Mouse (Mus musculus): Measurements from ENCODE around the gene Anapc11. TPM values are rescaled to one million over a fixed set of nuclear protein-coding genes. Genes with fewer than 3 reads are reported as not detected.
A peak's percentile ranks its signal among the peaks of the same experiment; 100 is the strongest.

Gene Anapc11
- polyA plus RNA-seq, 1 experiment from 2014 or later, result 201 TPM

DNA sequence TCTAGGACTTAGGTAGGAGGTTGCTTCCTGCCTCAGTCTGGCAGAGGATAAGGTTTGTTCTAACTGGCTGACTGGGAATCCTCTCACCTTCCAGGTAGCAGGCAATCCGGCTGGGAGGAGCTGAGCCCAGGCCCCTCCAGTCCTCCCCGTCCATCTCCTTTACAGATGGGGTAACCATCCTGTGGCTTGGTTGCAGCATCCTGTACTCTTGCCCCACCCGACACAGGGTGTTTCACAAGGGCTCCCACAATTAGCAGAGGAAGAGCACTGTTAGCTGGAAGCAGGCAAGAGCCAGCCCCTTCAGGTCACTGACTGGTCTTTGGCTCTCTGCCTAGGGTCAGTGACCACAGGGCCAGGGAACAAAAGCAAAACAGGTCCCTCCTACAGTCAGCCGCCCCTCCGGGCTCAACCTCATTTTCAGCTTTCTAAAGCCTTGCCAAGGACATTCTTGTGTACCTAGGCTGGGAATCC is 32.2 kb downstream of the Anapc11 start:
- Histone ChIP-seq H3K9me3 (replicated peaks; ENCODE audit: control insufficient read depth, low read length) (no peaks in the 10 kb centered on the region), H3K4me1 (ENCODE audit: control insufficient read depth, insufficient read depth, low read length) (peaks cover 41% of the 10 kb centered on the region), H3K4me3 (ENCODE audit: low read depth, low read length) (peak overlapping the region; percentile 92), H3K9ac (ENCODE audit: low read depth, low read length) (peak overlapping the region; percentile 69), H3K27ac (ENCODE audit: low read depth, low read length) (peak overlapping the region; percentile 83), H3K4me2 (peak overlapping the region; percentile 91), H3K36me3 (ENCODE audit: control insufficient read depth, insufficient read depth, low read length) (peaks cover 9% of the 10 kb centered on the region; the same call in 1 of the 2 replicates), H3K27me3 (ENCODE audit: control insufficient read depth, insufficient read depth, low read length) (no peaks in the 10 kb centered on the region)
- ATAC-seq (replicated peaks; ENCODE audit: insufficient number of reproducible peaks, low FRiP score, low TSS enrichment), result no peak
- WGBS (ENCODE audit: insufficient replicate concordance), result 47% methylated on average over 5 of the region's 5 CpGs

DNA sequence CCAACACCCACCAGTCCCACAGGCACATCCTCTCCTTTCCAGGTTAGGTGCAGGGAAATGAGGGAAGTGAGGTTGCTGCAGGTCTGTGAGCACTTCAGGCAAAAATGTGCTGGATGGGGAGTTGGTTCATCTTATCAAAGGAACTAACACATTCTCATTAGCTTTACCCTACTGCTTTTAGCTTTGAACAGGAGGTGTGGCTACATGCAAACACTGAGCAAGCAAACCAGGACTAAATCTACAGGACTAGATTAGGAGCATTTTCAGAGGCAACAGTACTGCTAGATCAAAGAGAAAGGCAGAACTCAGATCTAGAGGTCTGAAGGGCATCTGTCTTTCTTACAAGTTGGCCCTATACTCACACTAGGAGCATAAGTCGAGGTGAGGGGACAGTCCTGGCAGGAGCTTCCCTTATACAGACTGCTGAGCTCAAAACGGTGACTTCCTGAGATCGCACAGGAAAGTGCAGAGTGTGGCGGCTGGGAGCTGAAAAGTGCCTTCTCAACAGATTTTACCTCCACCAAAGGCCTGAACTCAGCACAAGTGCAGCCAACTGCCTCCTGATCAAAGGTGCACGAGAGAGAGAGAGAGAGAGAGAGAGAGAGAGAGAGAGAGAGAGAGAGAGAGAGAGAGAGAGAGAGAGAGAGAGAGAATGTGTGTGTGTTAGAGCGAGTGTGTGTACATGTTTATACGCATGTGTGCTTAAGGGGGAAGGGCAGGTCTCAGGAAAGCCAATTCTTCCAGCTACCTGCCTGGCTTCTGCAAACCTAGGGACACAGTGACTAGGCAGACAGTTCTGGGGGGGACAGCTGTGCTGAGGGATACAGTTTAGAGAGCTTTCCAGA is 32.9 kb downstream of the Anapc11 start:
- H3K4me1 ChIP-seq (ENCODE audit: control insufficient read depth, insufficient read depth, low read length), result peaks cover 36% of the 10 kb centered on the region
- H3K4me2 ChIP-seq, result peak overlapping the region; percentile 91
- WGBS (ENCODE audit: insufficient replicate concordance), result 28% methylated on average over 7 of the region's 7 CpGs
- ATAC-seq (replicated peaks; ENCODE audit: insufficient number of reproducible peaks, low FRiP score, low TSS enrichment), result no peak
- H3K36me3 ChIP-seq (ENCODE audit: control insufficient read depth, insufficient read depth, low read length), result peaks cover 9% of the 10 kb centered on the region; the same call in 1 of the 2 replicates
- peak overlapping the region; percentile 92 for H3K4me3 ChIP-seq (ENCODE audit: low read depth, low read length)
- H3K27me3 ChIP-seq (ENCODE audit: control insufficient read depth, insufficient read depth, low read length), result no peaks in the 10 kb centered on the region
- H3K27ac ChIP-seq (ENCODE audit: low read depth, low read length), result peak overlapping the region; percentile 83
- H3K9me3 ChIP-seq (replicated peaks; ENCODE audit: control insufficient read depth, low read length), result no peaks in the 10 kb centered on the region
- H3K9ac ChIP-seq (ENCODE audit: low read depth, low read length), result peak overlapping the region; percentile 69

DNA sequence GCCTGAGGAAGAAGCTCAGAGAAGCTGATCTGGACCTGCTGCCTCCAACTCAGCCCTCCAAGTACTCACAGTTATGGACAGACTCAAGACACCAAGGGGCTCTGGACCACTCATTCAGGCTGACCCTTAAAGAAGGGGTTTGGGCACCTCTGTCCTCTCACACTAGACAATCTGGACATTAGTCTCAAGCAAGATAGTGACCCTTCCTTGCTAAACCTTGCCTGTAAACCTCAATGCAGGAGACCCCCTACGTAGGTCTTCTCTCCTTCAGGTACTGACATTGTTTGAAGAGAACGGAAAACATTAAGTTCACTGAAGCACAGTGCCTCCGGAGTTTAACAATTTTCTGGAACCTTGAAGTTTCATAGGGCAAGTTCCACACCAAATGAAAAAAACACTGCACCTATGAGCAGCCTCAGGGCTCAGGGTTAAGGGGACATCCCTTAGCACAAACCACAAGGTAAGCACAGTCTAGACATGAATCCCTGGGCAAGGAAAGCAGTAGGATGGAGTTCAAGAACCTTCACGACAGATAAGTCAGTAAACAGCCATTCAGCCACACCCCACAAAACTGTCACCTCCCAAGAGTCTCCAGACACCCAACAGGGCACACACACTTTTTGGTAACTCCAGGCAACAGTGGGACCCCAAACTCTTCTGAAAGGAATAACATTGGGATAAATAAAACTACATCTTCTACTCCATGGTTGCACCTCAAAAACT is 33.7 kb downstream of the Anapc11 start:
- Histone ChIP-seq H3K27ac (ENCODE audit: low read depth, low read length) (peak overlapping the region; percentile 94), H3K27me3 (ENCODE audit: control insufficient read depth, insufficient read depth, low read length) (no peaks in the 10 kb centered on the region), H3K9ac (ENCODE audit: low read depth, low read length) (peak overlapping the region; percentile 90), H3K4me1 (ENCODE audit: control insufficient read depth, insufficient read depth, low read length) (peaks cover 36% of the 10 kb centered on the region), H3K4me3 (ENCODE audit: low read depth, low read length) (peak overlapping the region; percentile 92), H3K9me3 (replicated peaks; ENCODE audit: control insufficient read depth, low read length) (no peaks in the 10 kb centered on the region), H3K4me2 (peak overlapping the region; percentile 91), H3K36me3 (ENCODE audit: control insufficient read depth, insufficient read depth, low read length) (peaks cover 9% of the 10 kb centered on the region; the same call in 1 of the 2 replicates)
- no peak for ATAC-seq (replicated peaks; ENCODE audit: insufficient number of reproducible peaks, low FRiP score, low TSS enrichment)
- 64% methylated on average over 4 of the region's 4 CpGs for WGBS (ENCODE audit: insufficient replicate concordance)

DNA sequence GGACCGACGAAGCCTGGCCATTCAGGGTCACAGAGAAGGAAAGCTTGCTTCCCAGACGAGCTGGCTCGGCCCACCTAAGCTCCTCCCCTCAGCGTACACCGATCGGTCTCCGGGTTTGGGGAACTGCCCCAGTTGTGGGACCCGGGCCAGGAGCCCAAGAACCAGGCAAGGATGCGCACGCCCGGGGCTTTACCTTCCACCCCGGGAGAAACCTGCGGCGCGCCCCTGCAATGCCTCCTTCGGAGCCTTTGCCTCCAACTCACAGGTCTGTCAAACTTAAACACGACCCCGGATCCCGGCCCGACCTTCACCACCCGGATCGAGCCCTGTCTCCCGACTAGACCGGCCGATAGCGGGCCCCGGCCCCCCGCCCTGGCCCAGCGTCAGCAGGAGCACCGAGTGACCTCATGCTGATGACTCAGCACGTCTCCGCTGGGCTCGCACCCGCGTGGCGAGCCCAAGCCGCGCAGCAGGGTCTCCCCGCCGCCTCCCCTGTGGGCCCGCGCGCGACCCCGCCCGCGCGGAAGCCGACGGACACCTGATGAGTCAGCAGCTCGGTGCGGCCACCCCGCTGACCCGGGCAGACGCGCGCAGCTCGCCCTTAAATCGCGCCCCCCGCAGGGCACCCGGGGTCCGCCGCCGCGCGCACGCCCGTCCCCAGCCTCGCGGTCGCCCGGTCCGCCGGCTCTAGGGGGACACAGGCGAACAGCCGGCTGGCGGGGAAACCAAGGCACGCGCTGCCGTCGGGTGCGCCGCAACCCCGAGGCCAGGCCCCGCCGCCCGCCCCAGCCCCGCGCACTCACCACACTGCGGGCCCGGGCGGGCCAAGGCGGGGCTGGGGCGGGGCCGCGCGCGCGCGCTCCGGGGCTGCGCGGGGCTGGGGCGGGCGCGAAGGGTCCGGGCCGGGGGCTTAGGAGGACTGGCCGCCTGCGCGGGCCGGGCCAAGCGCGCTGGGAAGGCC is 34.6 kb downstream of the Anapc11 start:
- peak overlapping the region; percentile 90 for H3K9ac ChIP-seq (ENCODE audit: low read depth, low read length)
- H3K27me3 ChIP-seq (ENCODE audit: control insufficient read depth, insufficient read depth, low read length), result no peaks in the 10 kb centered on the region
- H3K4me1 ChIP-seq (ENCODE audit: control insufficient read depth, insufficient read depth, low read length), result peaks cover 36% of the 10 kb centered on the region
- peaks cover 9% of the 10 kb centered on the region; the same call in 1 of the 2 replicates for H3K36me3 ChIP-seq (ENCODE audit: control insufficient read depth, insufficient read depth, low read length)
- H3K27ac ChIP-seq (ENCODE audit: low read depth, low read length), result peak overlapping the region; percentile 94
- H3K4me3 ChIP-seq (ENCODE audit: low read depth, low read length), result peak overlapping the region; percentile 92
- peak overlapping the region; percentile 91 for H3K4me2 ChIP-seq
- H3K9me3 ChIP-seq (replicated peaks; ENCODE audit: control insufficient read depth, low read length), result no peaks in the 10 kb centered on the region
- under 1% methylated on average over 90 of the region's 116 CpGs for WGBS (ENCODE audit: insufficient replicate concordance)
- ATAC-seq (replicated peaks; ENCODE audit: insufficient number of reproducible peaks, low FRiP score, low TSS enrichment), result peak; percentile 81

DNA sequence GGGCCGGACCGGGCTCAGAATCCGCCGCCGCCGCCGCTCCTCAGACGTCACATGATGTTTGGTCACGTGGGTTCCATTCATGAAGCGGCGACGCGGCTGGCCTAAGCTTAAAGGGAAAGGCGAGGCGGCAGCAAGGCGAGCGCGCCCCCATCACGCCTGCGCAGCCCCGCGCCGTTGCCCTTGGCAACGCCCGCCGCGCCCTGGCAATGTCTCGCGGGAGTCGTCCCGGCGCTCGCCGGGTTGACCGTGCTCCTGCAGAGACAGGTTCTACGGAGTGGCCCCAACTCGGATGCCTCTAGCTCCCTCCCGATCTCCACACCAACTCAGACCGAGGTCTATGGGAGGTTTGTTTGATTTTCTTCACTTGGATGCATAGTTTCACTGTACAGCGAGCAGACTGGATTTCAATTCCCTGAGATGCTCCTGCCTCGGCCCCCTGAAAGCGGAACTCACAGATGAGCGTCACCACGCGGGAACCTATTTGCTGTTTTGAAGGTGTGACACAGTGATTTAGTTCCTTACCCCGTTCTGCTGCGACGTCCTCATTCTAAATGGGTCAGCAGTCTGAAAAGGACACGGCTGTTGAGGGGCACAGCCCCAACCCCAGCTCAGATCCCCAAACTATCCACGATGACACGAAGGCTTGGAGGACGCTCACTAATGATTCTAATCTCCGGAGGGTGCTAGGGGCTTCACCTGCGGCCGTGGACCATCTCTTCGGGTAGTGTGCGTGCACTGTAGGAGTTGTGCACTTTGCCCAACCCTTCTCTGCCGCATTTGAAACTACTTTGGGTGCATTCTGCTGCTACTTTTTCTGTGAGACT is 35.5 kb downstream of the Anapc11 start, which contains the start of gene Mafg:
TSS of gene Mafg (minus strand) at position 81 of the 824 bp plus-strand sequence.
- Histone ChIP-seq H3K9me3 (replicated peaks; ENCODE audit: control insufficient read depth, low read length) (no peaks in the 10 kb centered on the region), H3K36me3 (ENCODE audit: control insufficient read depth, insufficient read depth, low read length) (peaks cover 7% of the 10 kb centered on the region; the same call in 1 of the 2 replicates), H3K4me2 (peak within 1 kb of the TSS; percentile 91), H3K4me3 (ENCODE audit: low read depth, low read length) (peak within 1 kb of the TSS; percentile 92), H3K4me1 (ENCODE audit: control insufficient read depth, insufficient read depth, low read length) (peaks cover 36% of the 10 kb centered on the region), H3K9ac (ENCODE audit: low read depth, low read length) (peak within 1 kb of the TSS; percentile 90), H3K27me3 (ENCODE audit: control insufficient read depth, insufficient read depth, low read length) (no peaks in the 10 kb centered on the region), H3K27ac (ENCODE audit: low read depth, low read length) (peak within 1 kb of the TSS; percentile 94)
- 9% methylated on average over 58 of the region's 58 CpGs for WGBS (ENCODE audit: insufficient replicate concordance)
- ATAC-seq (replicated peaks; ENCODE audit: insufficient number of reproducible peaks, low FRiP score, low TSS enrichment), result peak; percentile 85

DNA sequence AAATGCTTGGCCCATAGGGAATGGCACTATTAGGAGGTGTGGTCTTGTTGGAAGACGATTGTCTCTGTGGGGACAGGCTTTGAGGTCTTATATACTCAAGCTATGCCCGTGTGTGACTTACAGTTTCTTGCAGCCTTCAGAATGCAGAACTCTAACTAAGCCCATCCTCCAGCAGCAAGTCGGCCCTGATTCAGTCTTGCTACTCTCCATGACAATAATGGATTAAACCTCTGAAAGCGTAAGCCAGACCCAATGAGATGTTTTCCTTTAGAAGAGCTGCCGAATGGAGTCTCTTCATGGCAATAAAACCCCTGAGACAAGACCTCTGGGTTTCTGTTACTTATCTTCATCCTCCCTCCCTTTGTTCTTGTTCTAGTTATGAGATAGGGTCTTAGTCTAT is 36.6 kb downstream of the Anapc11 start:
- no peak for ATAC-seq (replicated peaks; ENCODE audit: insufficient number of reproducible peaks, low FRiP score, low TSS enrichment)
- no peaks in the 10 kb centered on the region for H3K27me3 ChIP-seq (ENCODE audit: control insufficient read depth, insufficient read depth, low read length)
- H3K9me3 ChIP-seq (replicated peaks; ENCODE audit: control insufficient read depth, low read length), result no peaks in the 10 kb centered on the region
- no peaks in the 10 kb centered on the region for H3K36me3 ChIP-seq (ENCODE audit: control insufficient read depth, insufficient read depth, low read length)
- H3K27ac ChIP-seq (ENCODE audit: low read depth, low read length), result no peak overlapping the region
- no peak overlapping the region for H3K9ac ChIP-seq (ENCODE audit: low read depth, low read length)
- H3K4me2 ChIP-seq, result no peak overlapping the region
- 79% methylated on average over 5 of the region's 5 CpGs for WGBS (ENCODE audit: insufficient replicate concordance)
- no peak overlapping the region for H3K4me3 ChIP-seq (ENCODE audit: low read depth, low read length)
- peaks cover 28% of the 10 kb centered on the region for H3K4me1 ChIP-seq (ENCODE audit: control insufficient read depth, insufficient read depth, low read length)

DNA sequence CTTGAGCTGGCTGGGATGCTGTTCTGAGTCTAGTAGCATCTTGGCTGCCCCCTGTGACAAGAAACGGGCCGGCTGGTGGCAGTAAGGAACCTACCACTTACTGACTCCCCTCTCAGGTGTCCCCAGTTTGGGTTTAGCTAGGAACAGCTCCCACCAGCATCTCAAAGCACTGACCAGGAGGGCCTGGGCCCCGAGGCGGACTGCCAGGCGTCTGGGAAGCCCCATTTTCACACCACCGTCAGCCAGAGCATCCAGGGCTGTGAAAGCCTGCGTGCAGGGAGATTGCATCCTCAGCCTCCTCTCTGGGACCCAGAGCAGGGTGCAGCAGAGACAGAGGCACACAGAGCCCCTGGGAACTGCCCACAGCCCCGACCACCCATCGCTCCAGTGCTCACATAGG is 43.0 kb downstream of the Anapc11 start:
- no peak for ATAC-seq (replicated peaks; ENCODE audit: insufficient number of reproducible peaks, low FRiP score, low TSS enrichment)
- Histone ChIP-seq H3K27me3 (ENCODE audit: control insufficient read depth, insufficient read depth, low read length) (peaks cover 9% of the 10 kb centered on the region; the same call in 1 of the 2 replicates), H3K9me3 (replicated peaks; ENCODE audit: control insufficient read depth, low read length) (no peaks in the 10 kb centered on the region), H3K4me1 (ENCODE audit: control insufficient read depth, insufficient read depth, low read length) (peaks cover 12% of the 10 kb centered on the region; the same call in 1 of the 2 replicates), H3K4me2 (no peak overlapping the region), H3K4me3 (ENCODE audit: low read depth, low read length) (no peak overlapping the region), H3K36me3 (ENCODE audit: control insufficient read depth, insufficient read depth, low read length) (no peaks in the 10 kb centered on the region), H3K27ac (ENCODE audit: low read depth, low read length) (no peak overlapping the region), H3K9ac (ENCODE audit: low read depth, low read length) (no peak overlapping the region)
- 51% methylated on average over 9 of the region's 9 CpGs for WGBS (ENCODE audit: insufficient replicate concordance)

Data from heart, embryonic 11.5 days (tissue).